Mouse (Mus musculus): ENCODE results near the gene Hepacam. TPM values are rescaled to one million over a fixed set of nuclear protein-coding genes. Genes with fewer than 3 reads are reported as not detected.

The Hepacam gene
- 0.04 TPM in 1 of 2 replicates, not detected in the other for polyA plus RNA-seq (2012; rRNA removed)

GRCm38 (mm10) chr9:37367301-37368080 lies at the start of gene Hepacam:
Hepacam (plus strand) TSS chr9:37367351.
- Histone ChIP-seq H3K36me3 (ENCODE audit: control insufficient read depth, insufficient read depth, low read length) (no peaks in the 10 kb centered on the region), H3K4me1 (ENCODE audit: control insufficient read depth, insufficient read depth, insufficient read length) (no peaks in the 10 kb centered on the region), H3K27ac (ENCODE audit: insufficient read depth, low read length) (no peak within 1 kb of the TSS), H3K4me3 (ENCODE audit: extremely low read depth, insufficient read depth, insufficient read length) (no peak within 1 kb of the TSS), H3K27me3 (ENCODE audit: control insufficient read depth, insufficient read depth, low read length) (no peaks in the 10 kb centered on the region)
- WGBS: 92% methylated on average over 17 of the region's 17 CpGs
- TF ChIP-seq CTCF (IDR thresholded peaks at IDR 0.05; ENCODE audit: extremely low read depth, insufficient read depth, insufficient read length, insufficient replicate concordance): no peak
- no peak for DNase-seq (ENCODE audit: low read depth in 1 of 2, low spot score in 2 of 2)

- Histone ChIP-seq H3K4me3 (ENCODE audit: extremely low read depth, insufficient read depth, insufficient read length) (no peak overlapping the region), H3K4me1 (ENCODE audit: control insufficient read depth, insufficient read depth, insufficient read length) (no peaks in the 10 kb centered on the region), H3K27ac (ENCODE audit: insufficient read depth, low read length) (no peak overlapping the region), H3K36me3 (ENCODE audit: control insufficient read depth, insufficient read depth, low read length) (no peaks in the 10 kb centered on the region), H3K27me3 (ENCODE audit: control insufficient read depth, insufficient read depth, low read length) (no peaks in the 10 kb centered on the region)
- peak in 1 of 2 experiments; percentile 15 for DNase-seq (ENCODE audit: low read depth in 1 of 2, low spot score in 2 of 2)
- WGBS: 50% methylated on average over 3 of the region's 3 CpGs
- TF ChIP-seq POLR2A (IDR thresholded peaks at IDR 0.05; ENCODE audit: low read depth, low read length) (no peak), CTCF (IDR thresholded peaks at IDR 0.05; ENCODE audit: extremely low read depth, insufficient read depth, insufficient read length, insufficient replicate concordance) (0 out of 2 replicates have a peak, but pooled peaks have one; percentile 12)
Observed at GRCm38 (mm10) chr9:37329456-37329855, 37.7 kb upstream of the Hepacam start.

GRCm38 (mm10) chr9:37345406-37345805 lies 21.7 kb upstream of the Hepacam start:
- 66% methylated on average over 3 of the region's 3 CpGs for WGBS
- no peak for DNase-seq (ENCODE audit: low read depth in 1 of 2, low spot score in 2 of 2)
- Histone ChIP-seq H3K4me1 (ENCODE audit: control insufficient read depth, insufficient read depth, insufficient read length) (no peaks in the 10 kb centered on the region), H3K27me3 (ENCODE audit: control insufficient read depth, insufficient read depth, low read length) (no peaks in the 10 kb centered on the region), H3K36me3 (ENCODE audit: control insufficient read depth, insufficient read depth, low read length) (peaks cover 3% of the 10 kb centered on the region; the same call in 1 of the 2 replicates), H3K27ac (ENCODE audit: insufficient read depth, low read length) (no peak overlapping the region), H3K4me3 (ENCODE audit: extremely low read depth, insufficient read depth, insufficient read length) (no peak overlapping the region)
- TF ChIP-seq POLR2A (IDR thresholded peaks at IDR 0.05; ENCODE audit: low read depth, low read length) (no peak), CTCF (IDR thresholded peaks at IDR 0.05; ENCODE audit: extremely low read depth, insufficient read depth, insufficient read length, insufficient replicate concordance) (no peak)

- TF ChIP-seq CTCF (IDR thresholded peaks at IDR 0.05; ENCODE audit: extremely low read depth, insufficient read depth, insufficient read length, insufficient replicate concordance): no peak
- no peak for TF ChIP-seq POLR2A (IDR thresholded peaks at IDR 0.05; ENCODE audit: low read depth, low read length)
- Histone ChIP-seq H3K27ac (ENCODE audit: insufficient read depth, low read length) (peak overlapping the region; percentile 77; the same call in 1 of the 2 replicates), H3K36me3 (ENCODE audit: control insufficient read depth, insufficient read depth, low read length) (peaks cover under 1% of the 10 kb centered on the region; the same call in 1 of the 2 replicates), H3K4me1 (ENCODE audit: control insufficient read depth, insufficient read depth, insufficient read length) (no peaks in the 10 kb centered on the region), H3K4me3 (ENCODE audit: extremely low read depth, insufficient read depth, insufficient read length) (peak overlapping the region; percentile 86), H3K27me3 (ENCODE audit: control insufficient read depth, insufficient read depth, low read length) (no peaks in the 10 kb centered on the region)
- WGBS: 9% methylated on average over 12 of the region's 12 CpGs
- DNase-seq (ENCODE audit: low read depth in 1 of 2, low spot score in 2 of 2): peak in 1 of 2 experiments; percentile 2
Observed at GRCm38 (mm10) chr9:37347184-37347987, 19.8 kb upstream of the Hepacam start.

GRCm38 (mm10) chr9:37347988-37348642 lies 19.0 kb upstream of the Hepacam start, which contains the start of gene Ccdc15:
Ccdc15 (minus strand) TSS chr9:37348432.
- Histone ChIP-seq H3K4me1 (ENCODE audit: control insufficient read depth, insufficient read depth, insufficient read length) (no peaks in the 10 kb centered on the region), H3K4me3 (ENCODE audit: extremely low read depth, insufficient read depth, insufficient read length) (peak within 1 kb of the TSS; percentile 86), H3K27ac (ENCODE audit: insufficient read depth, low read length) (peak within 1 kb of the TSS; percentile 86), H3K27me3 (ENCODE audit: control insufficient read depth, insufficient read depth, low read length) (no peaks in the 10 kb centered on the region), H3K36me3 (ENCODE audit: control insufficient read depth, insufficient read depth, low read length) (no peaks in the 10 kb centered on the region; the same call in 1 of the 2 replicates)
- under 1% methylated on average over 41 of the region's 41 CpGs for WGBS
- peak; percentile 84 for TF ChIP-seq POLR2A (IDR thresholded peaks at IDR 0.05; ENCODE audit: low read depth, low read length)
- no peak for TF ChIP-seq CTCF (IDR thresholded peaks at IDR 0.05; ENCODE audit: extremely low read depth, insufficient read depth, insufficient read length, insufficient replicate concordance)
- DNase-seq (ENCODE audit: low read depth in 1 of 2, low spot score in 2 of 2): peak; percentile 95 to 96

- no peak for TF ChIP-seq CTCF (IDR thresholded peaks at IDR 0.05; ENCODE audit: extremely low read depth, insufficient read depth, insufficient read length, insufficient replicate concordance)
- no peak for TF ChIP-seq POLR2A (IDR thresholded peaks at IDR 0.05; ENCODE audit: low read depth, low read length)
- 96% methylated on average over 3 of the region's 3 CpGs for WGBS
- H3K36me3 ChIP-seq (ENCODE audit: control insufficient read depth, insufficient read depth, low read length): no peaks in the 10 kb centered on the region; the same call in 1 of the 2 replicates
- no peak overlapping the region for H3K27ac ChIP-seq (ENCODE audit: insufficient read depth, low read length)
- no peak overlapping the region for H3K4me3 ChIP-seq (ENCODE audit: extremely low read depth, insufficient read depth, insufficient read length)
- no peaks in the 10 kb centered on the region for H3K4me1 ChIP-seq (ENCODE audit: control insufficient read depth, insufficient read depth, insufficient read length)
- no peaks in the 10 kb centered on the region for H3K27me3 ChIP-seq (ENCODE audit: control insufficient read depth, insufficient read depth, low read length)
- no peak for DNase-seq (ENCODE audit: low read depth in 1 of 2, low spot score in 2 of 2)
Observed at GRCm38 (mm10) chr9:37349050-37349449, 18.1 kb upstream of the Hepacam start.

Measured in spleen, adult 2 months (tissue).